8 mouse cellular contexts compared by ENCODE assay signal in the genomic region with DNA sequence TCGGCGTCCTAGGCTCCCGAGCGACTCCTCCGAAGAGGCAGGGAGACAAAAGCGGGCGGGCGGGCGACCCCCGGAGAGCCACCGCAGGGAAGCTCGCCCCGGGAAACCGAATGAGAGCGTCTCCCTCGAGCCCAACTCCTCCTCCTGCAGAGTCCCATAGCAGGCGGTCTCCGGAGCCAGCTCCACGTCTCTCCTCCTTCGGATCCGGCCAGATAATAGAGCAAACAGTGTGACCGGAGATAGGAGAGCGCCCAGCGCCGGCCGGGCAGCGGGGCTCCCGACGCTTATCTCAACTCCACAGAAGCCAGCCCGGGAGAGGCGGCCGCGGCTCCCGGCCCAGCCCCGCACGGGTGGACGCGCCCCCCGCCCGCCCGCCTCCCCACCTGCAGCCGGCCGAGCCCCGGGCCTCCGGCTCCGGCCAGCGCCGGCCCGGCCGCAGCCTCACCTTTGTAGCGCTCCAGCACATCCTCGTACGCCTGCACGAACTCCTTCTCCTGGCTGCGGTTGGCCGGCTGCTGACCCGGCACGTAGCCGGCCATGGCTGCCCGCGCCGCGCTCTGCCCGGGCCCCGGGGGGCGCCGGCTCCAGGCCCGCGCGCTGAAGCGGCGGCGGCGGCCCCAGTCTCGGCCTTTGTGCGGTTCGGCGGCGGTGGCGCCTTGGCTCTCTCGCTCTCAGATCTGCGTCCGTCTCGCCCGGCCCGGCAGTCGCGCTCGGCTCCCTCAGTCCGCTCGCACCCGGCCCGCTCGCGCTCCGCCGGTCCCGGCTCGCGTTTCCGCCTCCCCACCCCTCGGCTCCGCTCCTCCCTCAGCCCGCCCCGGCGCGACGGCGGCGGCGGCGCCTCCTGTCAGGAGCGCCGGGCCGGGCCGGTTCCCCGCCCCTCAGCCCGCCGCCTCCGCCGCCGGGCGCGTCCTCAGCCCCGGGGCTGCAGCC. TPM values are rescaled to one million over a fixed set of nuclear protein-coding genes. Genes with fewer than 3 reads are reported as not detected.
A peak's percentile ranks its signal among the peaks of the same experiment; 100 is the strongest.
DNase-seq lines count a peak whose midpoint lies in the region; ATAC-seq and TF ChIP-seq lines count a peak whose summit lies in the region.

No protein-coding gene starts in this region.

- H3K4me2 ChIP-seq in heart, embryonic 14.5 days (ENCODE audit: low read length), result peak overlapping the region; percentile 88
- H3K4me2 ChIP-seq in kidney, embryonic 16.5 days (replicated peaks; ENCODE audit: low read depth, low read length), result peak overlapping the region; percentile 91
- peak overlapping the region; percentile 71 for H3K4me2 ChIP-seq in lung, embryonic 14.5 days

- WGBS in bone marrow, adult 2 months, result 2% methylated on average over 116 of the region's 125 CpGs
- WGBS in heart, embryonic 14.5 days, result under 1% methylated on average over 77 of the region's 125 CpGs
- 0% methylated on average over 81 of the region's 125 CpGs for WGBS in kidney, embryonic 16.5 days
- under 1% methylated on average over 105 of the region's 125 CpGs for WGBS in lung, embryonic 14.5 days

- no peak for TF ChIP-seq CTCF in ES-Bruce4 (IDR thresholded peaks at IDR 0.05; ENCODE audit: low read depth, low read length)
- TF ChIP-seq CTCF in bone marrow, adult 2 months (IDR thresholded peaks at IDR 0.05; ENCODE audit: control insufficient read depth, insufficient read depth, low read length), result no peak
- no peak for TF ChIP-seq CTCF in lung, embryonic 14.5 days (IDR thresholded peaks at IDR 0.05; ENCODE audit: low read depth)

- peak overlapping the region; percentile 83 for H3K4me3 ChIP-seq in ES-Bruce4 (ENCODE audit: low read depth, low read length)
- peak overlapping the region; percentile 58 for H3K4me3 ChIP-seq in bone marrow, adult 2 months (replicated peaks; ENCODE audit: control insufficient read depth, low read depth, low read length)
- H3K4me3 ChIP-seq in heart, embryonic 14.5 days (ENCODE audit: control insufficient read depth in 1 of 2, insufficient read depth in 1 of 2, low read depth in 1 of 2, low read length in 2 of 2), result peak overlapping the region; percentile 93 to 94
- peak overlapping the region; percentile 93 for H3K4me3 ChIP-seq in kidney, embryonic 16.5 days (ENCODE audit: low read length)
- peak overlapping the region; percentile 93 for H3K4me3 ChIP-seq in lung, embryonic 14.5 days (ENCODE audit: low read depth, low read length)

- peak; percentile 78 for DNase-seq in lung, embryonic 14.5 days
- DNase-seq in thymus, postnatal 0 days (ENCODE audit: low spot score), result peak; percentile 64

- peak; percentile 87 for ATAC-seq in erythroblast, adult 5-6 weeks (replicated peaks; ENCODE audit: low FRiP score, poor library complexity, severe bottlenecking)
- ATAC-seq in heart, embryonic 14.5 days (ENCODE audit: insufficient number of reproducible peaks, insufficient read depth, low FRiP score, low read depth), result peak; percentile 82
- peak; percentile 83 for ATAC-seq in kidney, embryonic 16.5 days (ENCODE audit: low FRiP score, low TSS enrichment)
- ATAC-seq in lung, embryonic 14.5 days (ENCODE audit: insufficient read depth), result peak; percentile 81
- ATAC-seq in neutrophil, adult 5-6 weeks (ENCODE audit: extremely low read depth, insufficient number of reproducible peaks, low FRiP score, poor library complexity, severe bottlenecking), result 0 out of 2 replicates have a peak, but pooled peaks have one; percentile 24

- peaks cover 3% of the 10 kb centered on the region for H3K4me1 ChIP-seq in ES-Bruce4 (ENCODE audit: control insufficient read depth, insufficient read depth, low read length)
- H3K4me1 ChIP-seq in bone marrow, adult 2 months (ENCODE audit: control insufficient read depth, insufficient read depth, low read length), result no peaks in the 10 kb centered on the region
- H3K4me1 ChIP-seq in heart, embryonic 14.5 days (ENCODE audit: control insufficient read depth in 2 of 2, insufficient read depth in 2 of 2, low read length in 2 of 2), result peaks cover 22 to 46% of the 10 kb centered on the region in 2 experiments
- peaks cover 44% of the 10 kb centered on the region for H3K4me1 ChIP-seq in kidney, embryonic 16.5 days (ENCODE audit: insufficient read depth, low read length)
- H3K4me1 ChIP-seq in lung, embryonic 14.5 days (ENCODE audit: insufficient read depth), result peaks cover 20% of the 10 kb centered on the region

- no peaks in the 10 kb centered on the region; the same call in 1 of the 2 replicates for H3K36me3 ChIP-seq in ES-Bruce4 (ENCODE audit: control insufficient read depth, insufficient read depth, low read length, poor library complexity, severe bottlenecking)
- H3K36me3 ChIP-seq in heart, embryonic 14.5 days (ENCODE audit: control insufficient read depth, insufficient read depth, low read length), result 0 out of 2 replicates have a peak, but pooled peaks cover 3% of the 10 kb centered on the region
- no peaks in the 10 kb centered on the region for H3K36me3 ChIP-seq in kidney, embryonic 16.5 days (ENCODE audit: insufficient read depth, low read length)
- no peaks in the 10 kb centered on the region for H3K36me3 ChIP-seq in lung, embryonic 14.5 days (ENCODE audit: insufficient read depth)

- TF ChIP-seq EP300 in ES-Bruce4 (IDR thresholded peaks at IDR 0.05; ENCODE audit: insufficient read depth, low read depth, low read length), result no peak

- peak overlapping the region; percentile 98 for H3K9ac ChIP-seq in ES-Bruce4 (ENCODE audit: low read depth, poor library complexity, severe bottlenecking)
- H3K9ac ChIP-seq in heart, embryonic 14.5 days (ENCODE audit: low read length), result peak overlapping the region; percentile 97
- peak overlapping the region; percentile 98 for H3K9ac ChIP-seq in kidney, embryonic 16.5 days (replicated peaks; ENCODE audit: low read length)
- H3K9ac ChIP-seq in lung, embryonic 14.5 days, result peak overlapping the region; percentile 96

- no peak for TF ChIP-seq POLR2A in ES-Bruce4 (IDR thresholded peaks at IDR 0.05; ENCODE audit: insufficient read depth, low read length)
- TF ChIP-seq POLR2A in bone marrow, adult 2 months (IDR thresholded peaks at IDR 0.05; ENCODE audit: borderline replicate concordance, control insufficient read depth, low read depth, low read length), result peak; percentile 47; the same call in 1 of the 2 replicates

- no peaks in the 10 kb centered on the region for H3K9me3 ChIP-seq in ES-Bruce4 (replicated peaks; ENCODE audit: control insufficient read depth, insufficient read depth, low read length, poor library complexity, severe bottlenecking)
- H3K9me3 ChIP-seq in heart, embryonic 14.5 days (ENCODE audit: control insufficient read depth, low read length), result no peaks in the 10 kb centered on the region
- no peaks in the 10 kb centered on the region for H3K9me3 ChIP-seq in kidney, embryonic 16.5 days (ENCODE audit: low read length)
- no peaks in the 10 kb centered on the region for H3K9me3 ChIP-seq in lung, embryonic 14.5 days (ENCODE audit: low read depth, low read length)

- H3K27ac ChIP-seq in ES-Bruce4 (ENCODE audit: insufficient read depth, low read length), result peak overlapping the region; percentile 93
- H3K27ac ChIP-seq in bone marrow, adult 2 months (ENCODE audit: control insufficient read depth, insufficient read depth, low read depth, low read length, poor library complexity), result peak overlapping the region; percentile 89
- peak overlapping the region; percentile 96 to 98 for H3K27ac ChIP-seq in heart, embryonic 14.5 days (replicated peaks in 1 of 2; ENCODE audit: control insufficient read depth in 1 of 2, insufficient read depth in 1 of 2, low read depth in 2 of 2, low read length in 2 of 2)
- peak overlapping the region; percentile 100 for H3K27ac ChIP-seq in kidney, embryonic 16.5 days (ENCODE audit: low read length)
- peak overlapping the region; percentile 99 for H3K27ac ChIP-seq in lung, embryonic 14.5 days (ENCODE audit: low read depth)

- no peaks in the 10 kb centered on the region for H3K27me3 ChIP-seq in ES-Bruce4 (ENCODE audit: control insufficient read depth, insufficient read depth, low read length, poor library complexity, severe bottlenecking)
- no peaks in the 10 kb centered on the region for H3K27me3 ChIP-seq in heart, embryonic 14.5 days (ENCODE audit: control insufficient read depth, insufficient read depth, low read length)
- no peaks in the 10 kb centered on the region for H3K27me3 ChIP-seq in kidney, embryonic 16.5 days (ENCODE audit: insufficient read depth, low read length)
- H3K27me3 ChIP-seq in lung, embryonic 14.5 days (ENCODE audit: insufficient read depth, low read length), result no peaks in the 10 kb centered on the region

RNA-seq across cellular contexts. Expression of gene Macf1, which starts 19.9 kb away (rescaled TPM):
- 251 and 257 TPM in 2 replicates for polyA plus RNA-seq in ES-Bruce4 (2011; ENCODE audit: insufficient read depth, insufficient read length, low read depth, missing spikeins)
- 64.6 and 124 TPM in 2 replicates for polyA plus RNA-seq in bone marrow, adult 2 months (2011; ENCODE audit: insufficient read depth, insufficient read length, low replicate concordance, missing spikeins)
- total RNA-seq in erythroblast, adult 5-6 weeks (2015; ENCODE audit: low replicate concordance), result 48.5 and 52.5 TPM in 2 replicates
- total RNA-seq in erythroblast, adult 5-6 weeks (2017; ENCODE audit: low replicate concordance), result 65.5 and 81.0 TPM in 2 replicates
- polyA plus RNA-seq in heart, embryonic 14.5 days (2014; fragmentation: Nextera tagmentation; extraction: Ambion mirVana), result 98.0 and 107 TPM in 2 replicates
- polyA plus RNA-seq in kidney, embryonic 16.5 days (2015; fragmentation: Nextera tagmentation; extraction: Ambion mirVana), result 37.1 and 38.1 TPM in 2 replicates
- 103 and 107 TPM in 2 replicates for polyA plus RNA-seq in lung, embryonic 14.5 days (2014; fragmentation: Nextera tagmentation; extraction: Ambion mirVana)
- total RNA-seq in neutrophil, adult 5-6 weeks (2017), result 803 and 821 TPM in 2 replicates
- 32.8 and 37.1 TPM in 2 replicates for polyA plus RNA-seq in thymus, postnatal 0 days (2015; fragmentation: Nextera tagmentation; extraction: Ambion mirVana)

RNA-seq across cellular contexts. Expression of gene Ndufs5, which starts 53.7 kb away (rescaled TPM):
- polyA plus RNA-seq in ES-Bruce4 (2011; ENCODE audit: insufficient read depth, insufficient read length, low read depth, missing spikeins), result 130 and 166 TPM in 2 replicates
- polyA plus RNA-seq in bone marrow, adult 2 months (2011; ENCODE audit: insufficient read depth, insufficient read length, low replicate concordance, missing spikeins), result 79.0 and 95.2 TPM in 2 replicates
- total RNA-seq in erythroblast, adult 5-6 weeks (2015; ENCODE audit: low replicate concordance), result 25.3 and 32.9 TPM in 2 replicates
- 27.9 and 29.0 TPM in 2 replicates for total RNA-seq in erythroblast, adult 5-6 weeks (2017; ENCODE audit: low replicate concordance)
- polyA plus RNA-seq in heart, embryonic 14.5 days (2014; fragmentation: Nextera tagmentation; extraction: Ambion mirVana), result 602 and 648 TPM in 2 replicates
- polyA plus RNA-seq in kidney, embryonic 16.5 days (2015; fragmentation: Nextera tagmentation; extraction: Ambion mirVana), result 290 and 298 TPM in 2 replicates
- polyA plus RNA-seq in lung, embryonic 14.5 days (2014; fragmentation: Nextera tagmentation; extraction: Ambion mirVana), result 313 TPM in 2 replicates
- total RNA-seq in neutrophil, adult 5-6 weeks (2017), result 44.3 and 54.3 TPM in 2 replicates
- polyA plus RNA-seq in thymus, postnatal 0 days (2015; fragmentation: Nextera tagmentation; extraction: Ambion mirVana), result 485 and 491 TPM in 2 replicates

Comparison
In these comparisons a context has a peak if more than half of its experiments do, and no peak if none do; other contexts are left out.
1. Peak in every context shown above with its lines: DNase-seq, ATAC-seq, H3K4me3 ChIP-seq and H3K27ac ChIP-seq.
2. ATAC-seq: peak in every context shown above with its lines; median percentile 87 in erythroblast, adult 5-6 weeks; 83 in kidney, embryonic 16.5 days; 82 in heart, embryonic 14.5 days; 81 in lung, embryonic 14.5 days; 24 in neutrophil, adult 5-6 weeks.